Mouse (Mus musculus): Measurements from ENCODE around the gene Ift22. TPM values are rescaled to one million over a fixed set of nuclear protein-coding genes. Genes with fewer than 3 reads are reported as not detected.
"Not testable (repeated sequence)": the region's sequence is repeated elsewhere in the genome, so short reads cannot be mapped to it uniquely, and the experiment has no call there.

The Ift22 gene
- total RNA-seq, 4 experiments from 2014 or later, result 70.1 to 86.2 (median 80.7) TPM

- no peak for DNase-seq (ENCODE audit: low spot score in 2 of 2)
These were observed 2.3 kb upstream of the Ift22 start for GRCm38 (mm10) chr5:136905630-136906029.

GRCm38 (mm10) chr5:136907587-136907986 lies 363 bp upstream of the Ift22 start:
- no peak for DNase-seq (ENCODE audit: low spot score in 2 of 2)

GRCm38 (mm10) chr5:136914183-136914582 lies 6.2 kb downstream of the Ift22 start:
- no peak for DNase-seq (ENCODE audit: low spot score in 2 of 2)

GRCm38 (mm10) chr5:136917613-136918242 lies 9.8 kb downstream of the Ift22 start:
- no peak for DNase-seq (ENCODE audit: low spot score in 2 of 2)

GRCm38 (mm10) chr5:136918655-136919472 lies 10.9 kb downstream of the Ift22 start:
- DNase-seq (ENCODE audit: low spot score in 2 of 2), result peak; percentile 79 to 85

- DNase-seq (ENCODE audit: low spot score in 2 of 2), result peak in 1 of 2 experiments; percentile 14
These were observed 11.8 kb downstream of the Ift22 start for GRCm38 (mm10) chr5:136919546-136920301.

GRCm38 (mm10) chr5:136922830-136923229 lies 14.9 kb downstream of the Ift22 start:
- no peak for DNase-seq (ENCODE audit: low spot score in 2 of 2)

- no peak for DNase-seq (ENCODE audit: low spot score in 2 of 2)
These were observed 16.0 kb downstream of the Ift22 start for GRCm38 (mm10) chr5:136923751-136924478.

GRCm38 (mm10) chr5:136929073-136929472 lies 21.1 kb downstream of the Ift22 start:
- peak; percentile 65 to 86 for DNase-seq (ENCODE audit: low spot score in 2 of 2)

- DNase-seq (ENCODE audit: low spot score in 2 of 2), result peak in 1 of 2 experiments; percentile 21
These were observed 23.9 kb downstream of the Ift22 start for GRCm38 (mm10) chr5:136931896-136932295.

GRCm38 (mm10) chr5:136932956-136933355 lies 25.0 kb downstream of the Ift22 start:
- no peak for DNase-seq (ENCODE audit: low spot score in 2 of 2)

- no peak for DNase-seq (ENCODE audit: low spot score in 2 of 2)
These were observed 26.0 kb downstream of the Ift22 start for GRCm38 (mm10) chr5:136933930-136934329.

GRCm38 (mm10) chr5:136935905-136936695 lies 28.1 kb downstream of the Ift22 start:
- no peak for DNase-seq (ENCODE audit: low spot score in 2 of 2)

GRCm38 (mm10) chr5:136936750-136937149 lies 28.8 kb downstream of the Ift22 start:
- DNase-seq (ENCODE audit: low spot score in 2 of 2), result no peak

GRCm38 (mm10) chr5:136937621-136938020 lies 29.7 kb downstream of the Ift22 start:
- DNase-seq (ENCODE audit: low spot score in 2 of 2), result no peak

- no peak for DNase-seq (ENCODE audit: low spot score in 2 of 2)
These were observed 31.3 kb downstream of the Ift22 start for GRCm38 (mm10) chr5:136939284-136939683.

GRCm38 (mm10) chr5:136940029-136940428 lies 32.1 kb downstream of the Ift22 start:
- not testable (repeated sequence) for DNase-seq (ENCODE audit: low spot score in 2 of 2)

GRCm38 (mm10) chr5:136940845-136941560 lies 33.1 kb downstream of the Ift22 start:
- DNase-seq (ENCODE audit: low spot score in 2 of 2), result no peak

GRCm38 (mm10) chr5:136942781-136943180 lies 34.8 kb downstream of the Ift22 start:
- DNase-seq (ENCODE audit: low spot score in 2 of 2), result no peak

- DNase-seq (ENCODE audit: low spot score in 2 of 2), result no peak
These were observed 35.4 kb downstream of the Ift22 start for GRCm38 (mm10) chr5:136943382-136943781.
